Mouse (Mus musculus): Measurements from ENCODE around the gene Cfap52.

The Cfap52 gene

GRCm38 (mm10) chr11:67965242-67965883, at the start of gene Cfap52:
TSS of gene Cfap52 (minus strand) at chr11:67965651.
- DNase-seq = peak; percentile 93

GRCm38 (mm10) chr11:68012207-68012606, 46.8 kb upstream of the Cfap52 start:
- DNase-seq = no peak

GRCm38 (mm10) chr11:68009377-68009776, 43.9 kb upstream of the Cfap52 start:
- no peak for DNase-seq

GRCm38 (mm10) chr11:68007645-68008044, 42.2 kb upstream of the Cfap52 start:
- no peak for DNase-seq

GRCm38 (mm10) chr11:68006216-68006789, 40.9 kb upstream of the Cfap52 start:
- DNase-seq = no peak

GRCm38 (mm10) chr11:68004191-68004590, 38.7 kb upstream of the Cfap52 start:
- DNase-seq = peak; percentile 72

GRCm38 (mm10) chr11:67999629-68000028, 34.2 kb upstream of the Cfap52 start:
- no peak for DNase-seq

GRCm38 (mm10) chr11:67998905-67999304, 33.5 kb upstream of the Cfap52 start:
- no peak for DNase-seq

- DNase-seq = no peak
Observed at GRCm38 (mm10) chr11:67995965-67996364, 30.5 kb upstream of the Cfap52 start.

GRCm38 (mm10) chr11:67991240-67991639, 25.8 kb upstream of the Cfap52 start:
- no peak for DNase-seq

GRCm38 (mm10) chr11:67983564-67983963, 18.1 kb upstream of the Cfap52 start:
- no peak for DNase-seq

- DNase-seq = peak; percentile 36
Observed at GRCm38 (mm10) chr11:67975252-67975651, 9.8 kb upstream of the Cfap52 start.

GRCm38 (mm10) chr11:67973225-67973624, 7.8 kb upstream of the Cfap52 start:
- DNase-seq = no peak

- no peak for DNase-seq
Observed at GRCm38 (mm10) chr11:67972606-67973005, 7.2 kb upstream of the Cfap52 start.

- DNase-seq = no peak
Observed at GRCm38 (mm10) chr11:67967831-67968230, 2.4 kb upstream of the Cfap52 start.

- DNase-seq = peak; percentile 96
Observed at GRCm38 (mm10) chr11:67965905-67966878, 741 bp upstream of the Cfap52 start, which contains the start of gene Stx8. TSS of gene Stx8 (plus strand) at chr11:67966193.

GRCm38 (mm10) chr11:67964110-67964509, 1.3 kb downstream of the Cfap52 start:
- DNase-seq = no peak

- DNase-seq = no peak
Observed at GRCm38 (mm10) chr11:67954413-67954812, 11.0 kb downstream of the Cfap52 start.

- DNase-seq = no peak
Observed at GRCm38 (mm10) chr11:67953604-67954003, 11.8 kb downstream of the Cfap52 start.

GRCm38 (mm10) chr11:67949475-67949874, 16.0 kb downstream of the Cfap52 start:
- no peak for DNase-seq

GRCm38 (mm10) chr11:67948229-67948628, 17.2 kb downstream of the Cfap52 start:
- DNase-seq = peak; percentile 56

GRCm38 (mm10) chr11:67932156-67932555, 33.3 kb downstream of the Cfap52 start:
- DNase-seq = no peak

GRCm38 (mm10) chr11:67926348-67927055, 38.9 kb downstream of the Cfap52 start:
- no peak for DNase-seq
